Mouse (Mus musculus): ENCODE results near the gene Tnfaip2. TPM values are rescaled to one million over a fixed set of nuclear protein-coding genes. Genes with fewer than 3 reads are reported as not detected.

The Tnfaip2 gene
- polyA plus RNA-seq (2014; fragmentation: Nextera tagmentation; extraction: Ambion mirVana): 4.6 and 4.8 TPM in 2 replicates

- Histone ChIP-seq H3K27me3 (ENCODE audit: control insufficient read depth, insufficient read depth, low read length) (peaks cover 59% of the 10 kb centered on the region), H3K27ac (replicated peaks; ENCODE audit: low read depth, low read length) (no peak within 1 kb of the TSS), H3K9ac (replicated peaks; ENCODE audit: low read length) (peak within 1 kb of the TSS; percentile 32), H3K4me1 (ENCODE audit: control insufficient read depth, insufficient read depth, low read length) (peaks cover 10% of the 10 kb centered on the region), H3K4me2 (ENCODE audit: low read depth, low read length) (peak within 1 kb of the TSS; percentile 67), H3K36me3 (replicated peaks; ENCODE audit: control insufficient read depth, insufficient read depth, low read depth, low read length) (no peaks in the 10 kb centered on the region), H3K4me3 (ENCODE audit: low read depth, low read length) (peak within 1 kb of the TSS; percentile 38), H3K9me3 (replicated peaks; ENCODE audit: control insufficient read depth, low read length) (no peaks in the 10 kb centered on the region)
- ATAC-seq (replicated peaks; ENCODE audit: insufficient number of reproducible peaks, low FRiP score, low TSS enrichment, low read depth) (peak; percentile 71), DNase-seq (ENCODE audit: low spot score) (peak; percentile 84)
- WGBS: under 1% methylated on average over 48 of the region's 48 CpGs
These were observed at the start of gene Tnfaip2 for GRCm38 (mm10) chr12:111442309-111443010. Gene Tnfaip2, plus strand, starts transcription at chr12:111442469.

GRCm38 (mm10) chr12:111394008-111394407 is 48.3 kb upstream of the Tnfaip2 start:
- 82% methylated on average over 6 of the region's 6 CpGs for WGBS
- Histone ChIP-seq H3K4me1 (ENCODE audit: control insufficient read depth, insufficient read depth, low read length) (no peaks in the 10 kb centered on the region), H3K9me3 (replicated peaks; ENCODE audit: control insufficient read depth, low read length) (no peaks in the 10 kb centered on the region), H3K9ac (replicated peaks; ENCODE audit: low read length) (no peak overlapping the region), H3K4me3 (ENCODE audit: low read depth, low read length) (no peak overlapping the region), H3K36me3 (replicated peaks; ENCODE audit: control insufficient read depth, insufficient read depth, low read depth, low read length) (no peaks in the 10 kb centered on the region), H3K27me3 (ENCODE audit: control insufficient read depth, insufficient read depth, low read length) (no peaks in the 10 kb centered on the region), H3K4me2 (ENCODE audit: low read depth, low read length) (no peak overlapping the region), H3K27ac (replicated peaks; ENCODE audit: low read depth, low read length) (no peak overlapping the region)
- DNase-seq (ENCODE audit: low spot score) (no peak), ATAC-seq (replicated peaks; ENCODE audit: insufficient number of reproducible peaks, low FRiP score, low TSS enrichment, low read depth) (no peak)

GRCm38 (mm10) chr12:111396997-111397396 is 45.3 kb upstream of the Tnfaip2 start:
- no peaks in the 10 kb centered on the region for H3K4me1 ChIP-seq (ENCODE audit: control insufficient read depth, insufficient read depth, low read length)
- WGBS: 73% methylated on average over 5 of the region's 5 CpGs
- H3K27me3 ChIP-seq (ENCODE audit: control insufficient read depth, insufficient read depth, low read length): peaks cover 2% of the 10 kb centered on the region; the same call in 1 of the 2 replicates
- no peaks in the 10 kb centered on the region for H3K9me3 ChIP-seq (replicated peaks; ENCODE audit: control insufficient read depth, low read length)
- ATAC-seq (replicated peaks; ENCODE audit: insufficient number of reproducible peaks, low FRiP score, low TSS enrichment, low read depth): no peak
- H3K36me3 ChIP-seq (replicated peaks; ENCODE audit: control insufficient read depth, insufficient read depth, low read depth, low read length): no peaks in the 10 kb centered on the region
- no peak overlapping the region for H3K4me3 ChIP-seq (ENCODE audit: low read depth, low read length)
- no peak overlapping the region for H3K4me2 ChIP-seq (ENCODE audit: low read depth, low read length)
- no peak overlapping the region for H3K27ac ChIP-seq (replicated peaks; ENCODE audit: low read depth, low read length)
- no peak overlapping the region for H3K9ac ChIP-seq (replicated peaks; ENCODE audit: low read length)
- DNase-seq (ENCODE audit: low spot score): no peak

GRCm38 (mm10) chr12:111401454-111402184 is 40.6 kb upstream of the Tnfaip2 start:
- WGBS: 19% methylated on average over 15 of the region's 15 CpGs
- H3K9me3 ChIP-seq (replicated peaks; ENCODE audit: control insufficient read depth, low read length): no peaks in the 10 kb centered on the region
- H3K36me3 ChIP-seq (replicated peaks; ENCODE audit: control insufficient read depth, insufficient read depth, low read depth, low read length): no peaks in the 10 kb centered on the region
- H3K27ac ChIP-seq (replicated peaks; ENCODE audit: low read depth, low read length): no peak overlapping the region
- H3K4me2 ChIP-seq (ENCODE audit: low read depth, low read length): no peak overlapping the region
- ATAC-seq (replicated peaks; ENCODE audit: insufficient number of reproducible peaks, low FRiP score, low TSS enrichment, low read depth) (0 out of 2 replicates have a peak, but pooled peaks have one; percentile 40), DNase-seq (ENCODE audit: low spot score) (peak; percentile 87)
- no peaks in the 10 kb centered on the region for H3K4me1 ChIP-seq (ENCODE audit: control insufficient read depth, insufficient read depth, low read length)
- no peak overlapping the region for H3K9ac ChIP-seq (replicated peaks; ENCODE audit: low read length)
- no peak overlapping the region for H3K4me3 ChIP-seq (ENCODE audit: low read depth, low read length)
- H3K27me3 ChIP-seq (ENCODE audit: control insufficient read depth, insufficient read depth, low read length): peaks cover 8% of the 10 kb centered on the region

GRCm38 (mm10) chr12:111404880-111405279 is 37.4 kb upstream of the Tnfaip2 start:
- DNase-seq (ENCODE audit: low spot score) (no peak), ATAC-seq (replicated peaks; ENCODE audit: insufficient number of reproducible peaks, low FRiP score, low TSS enrichment, low read depth) (no peak)
- H3K4me2 ChIP-seq (ENCODE audit: low read depth, low read length): no peak overlapping the region
- H3K9ac ChIP-seq (replicated peaks; ENCODE audit: low read length): no peak overlapping the region
- WGBS: 60% methylated on average over 10 of the region's 10 CpGs
- H3K27ac ChIP-seq (replicated peaks; ENCODE audit: low read depth, low read length): no peak overlapping the region
- no peak overlapping the region for H3K4me3 ChIP-seq (ENCODE audit: low read depth, low read length)
- H3K27me3 ChIP-seq (ENCODE audit: control insufficient read depth, insufficient read depth, low read length): peaks cover 22% of the 10 kb centered on the region
- H3K9me3 ChIP-seq (replicated peaks; ENCODE audit: control insufficient read depth, low read length): no peaks in the 10 kb centered on the region
- no peaks in the 10 kb centered on the region for H3K4me1 ChIP-seq (ENCODE audit: control insufficient read depth, insufficient read depth, low read length)
- no peaks in the 10 kb centered on the region for H3K36me3 ChIP-seq (replicated peaks; ENCODE audit: control insufficient read depth, insufficient read depth, low read depth, low read length)

- Histone ChIP-seq H3K9me3 (replicated peaks; ENCODE audit: control insufficient read depth, low read length) (no peaks in the 10 kb centered on the region), H3K36me3 (replicated peaks; ENCODE audit: control insufficient read depth, insufficient read depth, low read depth, low read length) (no peaks in the 10 kb centered on the region), H3K27me3 (ENCODE audit: control insufficient read depth, insufficient read depth, low read length) (peaks cover 22% of the 10 kb centered on the region), H3K4me1 (ENCODE audit: control insufficient read depth, insufficient read depth, low read length) (no peaks in the 10 kb centered on the region; the same call in 1 of the 2 replicates), H3K27ac (replicated peaks; ENCODE audit: low read depth, low read length) (no peak within 1 kb of the TSS), H3K4me2 (ENCODE audit: low read depth, low read length) (peak within 1 kb of the TSS; percentile 8; the same call in 1 of the 2 replicates), H3K9ac (replicated peaks; ENCODE audit: low read length) (no peak within 1 kb of the TSS), H3K4me3 (ENCODE audit: low read depth, low read length) (peak within 1 kb of the TSS; percentile 7; the same call in 1 of the 2 replicates)
- no peak for ATAC-seq (replicated peaks; ENCODE audit: insufficient number of reproducible peaks, low FRiP score, low TSS enrichment, low read depth)
- no peak for DNase-seq (ENCODE audit: low spot score)
- WGBS: 3% methylated on average over 20 of the region's 24 CpGs
These were observed 35.6 kb upstream of the Tnfaip2 start, which contains the start of gene Lbhd2 for GRCm38 (mm10) chr12:111406622-111407021. Gene Lbhd2, plus strand, starts transcription at chr12:111406809.

- peaks cover 20% of the 10 kb centered on the region for H3K27me3 ChIP-seq (ENCODE audit: control insufficient read depth, insufficient read depth, low read length)
These were observed 32.7 kb upstream of the Tnfaip2 start for GRCm38 (mm10) chr12:111409583-111409982.

More at GRCm38 (mm10) chr12:111409583-111409982, 32.7 kb upstream of the Tnfaip2 start:
- no peak for DNase-seq (ENCODE audit: low spot score)
- 23% methylated on average over 5 of the region's 5 CpGs for WGBS
- Histone ChIP-seq H3K9ac (replicated peaks; ENCODE audit: low read length) (no peak overlapping the region), H3K9me3 (replicated peaks; ENCODE audit: control insufficient read depth, low read length) (no peaks in the 10 kb centered on the region), H3K4me1 (ENCODE audit: control insufficient read depth, insufficient read depth, low read length) (peaks cover 6% of the 10 kb centered on the region), H3K4me3 (ENCODE audit: low read depth, low read length) (no peak overlapping the region), H3K36me3 (replicated peaks; ENCODE audit: control insufficient read depth, insufficient read depth, low read depth, low read length) (no peaks in the 10 kb centered on the region), H3K27ac (replicated peaks; ENCODE audit: low read depth, low read length) (no peak overlapping the region), H3K4me2 (ENCODE audit: low read depth, low read length) (no peak overlapping the region)
- no peak for ATAC-seq (replicated peaks; ENCODE audit: insufficient number of reproducible peaks, low FRiP score, low TSS enrichment, low read depth)
